Mouse (Mus musculus) ovary, postnatal 36 days (tissue): ENCODE measurements at regions not wholly inside any gene's neighbourhood (a gene's known extent, or its start where the extent isn't known, plus 50 kb on each side); places are given as distances from the start of the nearest gene placed in this dataset.

Source experiments
- DNase-seq: peaks from one replicate; pipeline ENCODE4 v3.0.0; 2022; ENCODE audit warnings: low spot score, mixed read lengths

DNA sequence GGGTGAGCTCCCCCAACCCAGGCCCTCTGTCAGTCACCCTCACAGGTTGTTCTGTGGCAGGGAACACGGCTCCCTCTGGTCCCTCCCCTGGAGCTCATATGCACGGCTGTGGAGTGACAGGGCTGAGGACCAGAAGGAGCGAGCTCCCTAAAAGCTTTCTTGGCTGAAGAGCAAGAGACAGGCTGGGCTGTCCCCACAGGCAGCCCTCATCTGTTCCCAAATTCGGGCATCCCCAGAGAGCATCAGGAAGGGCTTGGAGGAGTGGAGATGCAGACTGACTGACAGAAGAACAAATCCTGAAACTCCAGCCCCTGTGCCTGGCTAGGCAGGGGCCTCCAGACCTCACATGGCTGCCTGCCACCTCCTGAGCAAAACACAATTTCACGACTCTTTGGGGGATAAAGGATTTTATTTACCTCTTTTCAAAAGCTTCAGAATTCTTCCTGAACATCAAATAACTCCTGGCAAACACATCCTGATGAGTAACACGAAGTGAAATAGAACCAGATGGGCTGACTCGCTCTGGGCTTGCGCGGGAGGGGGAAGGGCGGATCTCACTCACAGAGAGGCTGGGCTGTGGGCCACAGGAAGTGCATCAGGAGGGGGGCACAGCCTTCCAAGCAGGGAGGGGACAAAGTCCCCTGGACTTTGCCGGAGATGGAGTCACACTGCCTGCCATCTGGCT lies 232.7 kb upstream of the Zmiz1 start:
- DNase-seq = peak; percentile 66

- DNase-seq = no peak
Observed at GRCm38 (mm10) chr14:25226840-25227506, 232.0 kb upstream of the Zmiz1 start.

DNA sequence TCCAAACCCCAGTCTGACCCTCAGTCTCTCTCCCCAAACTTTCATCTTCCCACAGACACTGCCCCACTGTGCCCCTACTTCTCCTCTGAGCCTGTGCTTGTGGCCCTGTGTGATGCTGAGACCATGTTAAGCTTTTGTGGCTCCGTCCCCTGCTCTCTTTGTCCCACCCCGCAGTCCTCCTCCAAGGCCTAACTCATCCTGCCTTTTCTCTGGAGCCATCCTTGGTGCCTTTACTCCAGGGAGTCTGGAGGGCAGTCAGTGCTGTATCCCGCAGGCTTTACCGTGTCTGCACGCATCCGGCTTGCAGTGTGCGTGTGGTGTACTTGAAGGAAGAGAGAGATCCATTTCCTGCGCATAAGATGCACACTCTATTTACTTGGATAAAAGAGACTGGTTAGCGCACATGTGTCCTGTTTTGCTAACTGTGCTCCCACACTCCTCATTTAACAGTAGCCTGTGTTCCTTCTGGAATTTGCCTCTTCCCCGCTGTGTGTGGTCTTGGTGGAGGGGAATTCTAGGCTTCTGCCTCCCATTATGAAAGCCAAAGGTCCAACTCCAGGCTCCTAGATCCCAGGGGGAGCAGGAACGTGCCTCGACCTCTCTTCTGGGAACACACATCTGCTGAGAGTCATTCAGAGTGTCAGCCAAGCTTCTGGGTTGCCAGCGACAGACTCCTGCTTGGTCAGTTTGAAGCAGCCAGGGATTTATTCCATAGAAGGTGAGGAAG lies 230.5 kb upstream of the Zmiz1 start:
- DNase-seq = no peak

DNA sequence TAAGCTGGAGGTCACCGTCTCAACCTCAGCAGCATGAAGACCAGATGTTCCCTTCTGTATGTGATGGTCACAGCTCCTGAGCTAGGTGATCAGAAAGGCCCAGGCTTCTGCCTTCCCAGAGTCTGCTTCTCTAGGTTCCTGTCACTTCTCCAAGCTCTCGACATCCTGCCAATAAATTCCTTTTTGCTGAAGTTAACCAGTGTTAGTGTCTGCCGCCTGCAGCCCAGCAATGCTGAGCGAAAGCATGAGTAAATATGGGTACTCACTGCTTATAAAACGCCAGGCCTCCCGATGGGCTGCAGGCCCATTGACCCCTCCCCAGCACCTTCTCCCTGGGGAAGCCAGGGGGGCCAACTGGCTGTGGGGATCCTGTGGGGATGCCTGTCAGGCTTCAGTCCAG lies 229.4 kb upstream of the Zmiz1 start:
- no peak for DNase-seq

DNA sequence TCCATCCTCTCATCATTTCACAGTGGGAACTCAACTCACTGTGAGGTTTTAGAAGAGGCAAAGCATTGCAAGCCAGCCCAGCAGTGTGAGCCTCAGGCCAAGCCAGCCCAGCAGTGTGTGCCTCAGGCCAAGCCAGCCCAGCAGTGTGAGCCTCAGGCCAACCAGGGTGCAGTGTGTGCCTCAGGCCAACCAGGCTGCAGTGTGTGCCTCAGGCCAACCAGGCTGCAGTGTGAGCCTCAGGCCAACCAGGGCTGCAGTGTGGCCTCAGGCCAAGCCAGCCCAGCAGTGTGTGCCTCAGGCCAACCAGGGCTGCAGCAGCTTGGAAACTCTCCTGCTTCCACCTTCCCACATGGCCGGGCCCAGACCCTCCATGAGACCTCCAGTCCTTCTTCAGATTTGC lies 227.1 kb upstream of the Zmiz1 start:
- peak; percentile 55 for DNase-seq

DNA sequence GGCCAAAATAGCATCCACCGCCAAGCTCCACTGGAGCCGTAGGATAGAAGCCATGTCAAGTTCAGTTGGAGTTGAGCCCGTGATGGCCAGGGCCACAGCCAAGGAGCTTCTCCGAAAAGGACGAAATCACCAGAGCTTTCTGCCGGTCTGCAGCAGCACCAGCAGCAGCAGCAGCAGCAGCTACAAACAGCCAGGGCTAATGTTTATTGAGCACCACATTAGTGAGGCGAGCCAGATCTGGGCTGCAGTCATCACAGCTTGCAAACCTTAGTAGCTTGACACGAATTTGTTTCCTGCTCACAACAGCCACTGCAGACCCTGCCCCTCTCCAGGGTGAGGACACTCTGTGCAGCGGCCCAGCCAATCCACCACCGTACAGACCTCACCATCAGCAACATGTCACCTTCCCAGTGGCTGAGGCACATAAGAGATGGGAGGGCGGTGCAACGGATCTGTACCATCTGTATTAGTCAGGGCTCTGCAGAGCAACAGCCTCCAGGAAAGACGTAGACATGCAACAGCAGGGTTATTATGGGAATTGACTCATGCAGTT lies 222.5 kb upstream of the Zmiz1 start:
- peak; percentile 39 for DNase-seq

- DNase-seq = no peak
Observed at GRCm38 (mm10) chr14:25239335-25239960, 219.5 kb upstream of the Zmiz1 start.

DNA sequence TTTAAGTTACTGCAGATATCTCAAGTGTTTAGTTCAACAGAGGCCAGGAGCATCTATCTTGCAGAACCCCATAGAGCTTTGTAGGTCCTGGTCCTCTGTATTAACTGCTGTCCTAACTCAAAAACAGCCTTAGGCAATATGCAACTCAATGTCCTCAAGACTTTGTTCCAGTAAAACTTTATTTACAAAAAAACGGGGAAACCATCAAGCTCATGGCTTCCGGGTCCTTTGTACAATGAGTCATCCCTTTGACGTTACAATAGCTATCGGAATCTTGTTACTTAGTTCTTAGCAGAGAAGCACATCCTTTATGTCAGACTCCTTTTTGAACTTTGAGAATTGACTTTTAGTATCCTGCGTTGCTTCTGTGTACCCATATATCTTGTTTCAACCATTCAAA lies 216.2 kb upstream of the Zmiz1 start:
- no peak for DNase-seq

DNA sequence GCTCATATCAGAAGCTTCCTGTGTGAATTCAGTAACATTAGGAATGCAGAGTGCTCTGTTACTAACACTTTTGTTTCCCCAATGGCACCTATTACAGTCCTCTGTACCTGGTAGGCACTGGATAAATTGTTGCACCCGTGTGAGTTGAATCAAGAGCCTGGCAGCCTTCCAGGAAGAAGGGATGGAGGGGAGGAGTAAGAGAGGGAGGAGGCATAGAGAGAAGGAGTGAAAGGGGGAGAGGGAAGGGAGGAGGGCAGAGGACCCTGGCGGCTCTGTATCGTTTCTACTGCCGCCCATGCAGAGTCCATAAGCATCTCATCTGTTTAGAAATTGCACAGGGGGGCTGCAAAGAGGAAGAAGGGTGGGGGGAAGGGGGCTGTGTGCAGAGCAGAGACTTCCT lies 215.7 kb upstream of the Zmiz1 start:
- no peak for DNase-seq

DNA sequence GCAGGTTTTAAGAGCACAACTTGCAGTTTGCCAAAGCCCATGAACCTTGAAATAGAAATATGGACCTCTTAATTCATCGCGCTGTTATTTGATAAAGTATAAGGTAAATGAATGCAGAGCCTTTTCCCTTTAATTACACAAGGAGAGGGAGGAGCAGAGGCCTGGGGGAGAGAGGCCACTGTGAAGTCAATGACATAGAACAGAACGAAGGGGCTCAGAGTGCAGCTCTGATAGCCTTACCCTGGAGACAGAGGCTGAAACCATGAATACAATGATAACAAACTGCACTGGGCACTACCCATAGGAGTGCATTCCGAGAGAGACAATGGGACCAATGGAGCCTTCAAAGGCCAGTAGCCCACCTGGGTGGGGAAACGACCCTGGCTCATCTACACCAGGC lies 215.3 kb upstream of the Zmiz1 start:
- no peak for DNase-seq

DNA sequence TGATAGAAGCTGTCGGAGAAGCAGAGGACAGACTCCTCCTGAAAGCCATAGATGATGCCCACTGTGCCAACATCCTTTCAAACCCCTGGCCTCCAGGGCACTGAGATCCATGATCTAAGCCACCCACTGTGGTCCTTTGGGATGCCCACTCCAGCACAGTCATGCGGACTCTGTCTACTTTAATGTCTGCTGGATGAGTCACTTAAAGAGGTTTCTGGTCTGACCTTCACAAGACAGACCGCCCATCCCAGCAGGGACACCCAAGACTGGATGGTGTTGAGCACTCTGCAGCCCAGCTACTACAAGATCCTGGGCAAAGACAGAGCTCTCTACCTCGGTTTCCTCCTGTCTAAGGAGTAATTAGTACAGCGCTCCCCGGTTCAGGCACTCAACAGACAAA lies 214.1 kb upstream of the Zmiz1 start:
- DNase-seq = no peak

GRCm38 (mm10) chr14:25245691-25246090 lies 213.3 kb upstream of the Zmiz1 start:
- no peak for DNase-seq

DNA sequence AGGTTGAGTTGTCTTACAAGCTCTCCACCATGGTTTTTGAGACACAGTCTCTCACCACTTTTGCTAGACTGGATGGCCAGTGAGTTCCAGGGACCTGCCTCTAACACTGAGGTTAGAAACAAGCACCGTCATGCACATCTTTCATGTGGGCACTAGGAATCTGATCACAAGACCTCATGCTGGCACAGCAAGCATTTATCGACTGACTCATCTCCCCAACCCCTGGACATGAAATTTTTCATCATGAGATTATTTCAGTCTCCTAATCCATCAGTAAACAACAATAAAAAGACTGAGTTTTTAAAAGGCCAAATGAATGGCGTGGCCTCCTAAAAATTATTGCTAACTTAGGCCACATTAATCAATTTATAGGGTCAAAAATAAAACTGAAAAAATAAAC lies 210.0 kb upstream of the Zmiz1 start:
- DNase-seq = no peak

GRCm38 (mm10) chr14:25253016-25253850 lies 205.8 kb upstream of the Zmiz1 start:
- DNase-seq = no peak

DNA sequence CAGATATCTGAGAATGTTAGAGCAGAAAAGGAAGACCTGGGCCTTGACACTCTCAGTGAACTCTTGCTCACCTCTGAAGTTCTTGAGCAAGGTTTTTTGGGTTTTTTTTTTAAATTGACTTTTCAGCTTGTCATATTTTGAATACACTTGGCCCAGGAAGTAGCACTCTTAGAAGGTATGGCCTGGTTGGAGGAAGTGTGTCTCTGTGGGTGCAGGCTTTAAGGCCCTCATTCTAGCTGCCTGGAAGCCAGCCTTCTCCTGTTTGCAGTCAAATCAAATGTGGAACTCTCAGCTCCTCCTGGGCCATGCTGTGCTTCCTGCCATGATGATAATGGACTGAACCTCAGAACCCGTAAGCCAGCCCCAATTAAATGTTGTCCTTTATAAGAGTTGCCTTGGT lies 195.9 kb upstream of the Zmiz1 start:
- DNase-seq = no peak

- no peak for DNase-seq
Observed at GRCm38 (mm10) chr14:25266846-25267245, 192.1 kb upstream of the Zmiz1 start.

- no peak for DNase-seq
Observed at GRCm38 (mm10) chr14:25268090-25268631, 190.8 kb upstream of the Zmiz1 start.

DNA sequence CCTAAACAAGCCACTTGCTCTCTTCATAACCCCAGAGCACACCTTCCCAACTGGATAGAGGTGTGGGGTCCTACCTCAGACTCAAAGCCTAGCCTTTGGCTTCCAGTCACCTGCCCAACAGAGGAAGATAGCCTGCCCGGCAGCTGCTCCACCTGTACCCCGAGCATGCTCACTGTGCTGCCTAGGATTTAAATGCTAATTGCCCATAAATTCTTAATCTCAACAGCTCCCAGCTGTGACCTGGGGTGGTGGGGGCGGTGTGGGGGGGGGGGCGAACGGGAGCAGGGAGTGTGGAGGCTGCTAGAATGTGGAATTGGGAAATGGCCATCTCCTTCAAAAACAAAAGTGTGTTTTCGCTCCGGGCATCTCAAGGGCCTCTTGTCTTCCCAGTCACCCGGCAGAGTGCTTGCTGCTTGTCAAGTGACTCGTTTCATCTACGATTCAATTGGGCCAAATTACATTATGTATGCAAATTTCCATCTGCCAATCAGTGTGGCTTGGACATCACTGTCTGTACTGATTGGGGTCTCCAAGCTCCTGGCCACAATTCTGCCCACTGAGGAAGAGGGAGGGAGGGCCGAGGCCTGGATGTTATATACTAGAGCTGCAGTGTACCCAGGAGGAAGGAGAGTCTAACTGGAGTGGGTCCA lies 188.6 kb upstream of the Zmiz1 start:
- DNase-seq = no peak

DNA sequence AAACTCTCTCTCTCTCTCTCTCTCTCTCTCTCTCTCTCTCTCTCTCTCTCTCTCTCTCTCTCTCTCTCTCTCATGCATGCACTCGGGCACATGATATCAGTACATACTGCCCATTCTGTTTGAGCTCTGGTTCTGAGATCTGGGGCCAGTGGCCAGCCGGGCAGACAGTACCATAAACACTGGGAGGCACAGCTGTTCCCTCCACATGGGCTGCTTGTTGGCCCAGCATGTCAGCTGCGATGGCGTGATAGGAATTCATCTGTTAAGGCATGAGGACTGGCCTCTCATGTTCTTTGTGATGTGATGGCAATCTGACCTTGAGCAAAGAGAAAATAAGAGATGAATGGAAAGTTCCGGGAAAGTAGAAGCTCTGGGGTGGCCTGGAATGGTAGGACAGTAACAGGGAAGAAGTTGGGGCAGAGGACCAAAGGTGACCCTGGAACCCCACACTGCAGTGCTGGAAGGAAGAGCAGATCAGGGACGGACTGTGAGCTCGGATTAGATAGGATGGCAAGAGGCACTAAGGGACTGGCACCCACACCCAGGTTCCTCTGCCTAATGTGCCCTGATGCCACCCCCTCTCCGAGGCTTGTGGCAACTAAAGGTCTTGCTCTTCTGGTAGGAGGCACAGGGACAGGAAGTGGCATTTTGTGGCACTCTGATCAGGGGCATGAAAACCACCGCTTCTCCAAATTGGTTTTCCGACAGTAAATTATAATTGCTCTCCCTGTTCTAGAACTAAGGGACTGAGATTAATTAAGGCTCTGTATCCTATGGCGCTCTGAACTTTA lies 186.4 kb upstream of the Zmiz1 start:
- DNase-seq = no peak

GRCm38 (mm10) chr14:25279751-25280150 lies 179.2 kb upstream of the Zmiz1 start:
- DNase-seq = no peak
